Mouse (Mus musculus) liver, adult 2 months (tissue): ENCODE results near the gene Rpl6. TPM values are rescaled to one million over a fixed set of nuclear protein-coding genes. Genes with fewer than 3 reads are reported as not detected.
"Not testable (repeated sequence)": the region's sequence is repeated elsewhere in the genome, so short reads cannot be mapped to it uniquely, and the experiment has no call there.

ENCODE experiments used
- DNase-seq: peaks from one replicate; pipeline ENCODE4 v3.0.0-alpha.2; 2011; ENCODE audit warnings: low read depth, low spot score; ENCODE audit errors: extremely low read depth
- H3K27ac ChIP-seq: fragments of 200-500 bp; replicated peaks from 2 replicates; pipeline ENCODE4 v1.5.1; 2012; ENCODE audit warnings: low read depth, mild to moderate bottlenecking, control low read depth, inconsistent platforms, low read length; ENCODE audit not compliant: insufficient read depth
- H3K27me3 ChIP-seq: fragments of 200-500 bp; 2 replicates; pipeline ENCODE4 v1.6.1; 2012; ENCODE audit warnings: mild to moderate bottlenecking, moderate library complexity, low read length, inconsistent platforms; ENCODE audit not compliant: control insufficient read depth, insufficient read depth
- H3K36me3 ChIP-seq: fragments of 200-500 bp; 2 replicates; pipeline ENCODE4 v1.6.1; 2012; ENCODE audit warnings: low read length, inconsistent platforms; ENCODE audit not compliant: control insufficient read depth, insufficient read depth
- H3K4me1 ChIP-seq: fragments of 200-500 bp; 2 replicates; pipeline ENCODE4 v1.6.1; 2011; ENCODE audit warnings: low read length; ENCODE audit not compliant: control insufficient read depth, insufficient read depth
- H3K4me3 ChIP-seq: fragments of 200-500 bp; 2 replicates; pipeline ENCODE4 v1.5.1; 2011; ENCODE audit warnings: low read depth, mild to moderate bottlenecking, control low read depth, low read length, moderate library complexity; ENCODE audit not compliant: insufficient read depth
- H3K79me2 ChIP-seq: fragments of 200-500 bp; 2 replicates; pipeline ENCODE4 v1.6.1; 2012; ENCODE audit warnings: inconsistent platforms, mild to moderate bottlenecking, low read length, moderate library complexity; ENCODE audit not compliant: control insufficient read depth, insufficient read depth
- H3K9ac ChIP-seq: fragments of 200-500 bp; 2 replicates; pipeline ENCODE4 v1.6.1; 2012; ENCODE audit warnings: low read depth, mild to moderate bottlenecking, control low read depth, inconsistent platforms, low read length
- CTCF ChIP-seq: fragments of 200-500 bp; IDR thresholded peaks from 2 replicates; pipeline ENCODE4 v1.5.1; 2011; ENCODE audit warnings: low read depth, low read length, control low read depth
- POLR2A ChIP-seq: fragments of 200-500 bp; IDR thresholded peaks from 2 replicates; pipeline ENCODE4 v1.6.1; 2011; ENCODE audit warnings: low read length, control low read depth; ENCODE audit not compliant: insufficient read depth; ENCODE audit errors: extremely low read depth
- WGBS: fragments of 180-500 bp; shearing (Covaris S2); methylation state at CpG from one replicate; pipeline ENCODE4 v1.1.7; 2018; 5-methylcytosine and 5-hydroxymethylcytosine counted together
- polyA plus RNA-seq: library from polyadenylated mRNA; depleted of rRNA; stranded (reverse); fragments of >200 nt; gene quantifications from 2 replicates; pipeline ENCODE4 v1.2.3, GENCODE M21; 2012
- total RNA-seq: library from RNA; depleted of rRNA; stranded (reverse); fragments of >200 nt; gene quantifications from 2 replicates; pipeline ENCODE4 v1.2.3, GENCODE M21; 2014

Rpl6 gene
- total and polyA plus RNA-seq, 2 experiments, result 135 to 146 TPM

- no peak for DNase-seq
- peaks cover 4% of the 10 kb centered on the region; the same call in 1 of the 2 replicates for H3K4me1 ChIP-seq
- TF ChIP-seq POLR2A, result no peak
- no peak for TF ChIP-seq CTCF
- no peak overlapping the region for H3K4me3 ChIP-seq
- H3K36me3 ChIP-seq, result no peaks in the 10 kb centered on the region
- no peak overlapping the region for H3K27ac ChIP-seq
- no peaks in the 10 kb centered on the region for H3K27me3 ChIP-seq
- peaks cover 34% of the 10 kb centered on the region; the same call in 1 of the 2 replicates for H3K79me2 ChIP-seq
- no peak overlapping the region for H3K9ac ChIP-seq
- WGBS, result 84% methylated on average over 3 of the region's 3 CpGs
Observed at GRCm38 (mm10) chr5:121224856-121225255, 20.6 kb downstream of the Rpl6 start.

GRCm38 (mm10) chr5:121225854-121226253 is 21.6 kb downstream of the Rpl6 start:
- Histone ChIP-seq H3K27me3 (no peaks in the 10 kb centered on the region), H3K4me3 (no peak overlapping the region), H3K79me2 (peaks cover 40% of the 10 kb centered on the region), H3K4me1 (peaks cover 4% of the 10 kb centered on the region; the same call in 1 of the 2 replicates), H3K27ac (no peak overlapping the region), H3K36me3 (no peaks in the 10 kb centered on the region), H3K9ac (no peak overlapping the region)
- no peak for TF ChIP-seq POLR2A
- no peak for TF ChIP-seq CTCF
- WGBS, result 88% methylated on average over 2 of the region's 2 CpGs
- no peak for DNase-seq

DNA sequence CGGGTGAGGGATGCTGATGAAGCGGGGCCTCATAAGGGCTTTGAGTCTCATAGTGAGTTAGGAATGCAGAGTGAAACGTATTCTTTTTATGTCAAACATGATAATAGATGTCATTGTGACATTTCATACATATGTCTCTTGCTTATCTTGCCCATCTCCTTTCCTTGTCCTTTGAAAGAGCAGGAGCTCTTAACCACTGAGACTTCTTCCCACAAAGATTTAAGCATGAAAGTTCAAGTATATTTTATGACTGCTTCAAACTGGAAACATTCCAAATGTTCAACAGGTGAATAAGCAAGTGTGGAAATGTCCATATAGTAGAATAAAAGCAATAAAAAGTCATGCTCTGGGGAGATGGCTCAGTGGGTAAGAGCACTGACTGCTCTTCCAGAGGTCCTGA is 22.1 kb downstream of the Rpl6 start:
- Histone ChIP-seq H3K79me2 (peaks cover 37% of the 10 kb centered on the region), H3K27ac (no peak overlapping the region), H3K36me3 (no peaks in the 10 kb centered on the region), H3K4me1 (peaks cover 2% of the 10 kb centered on the region; the same call in 1 of the 2 replicates), H3K4me3 (no peak overlapping the region), H3K27me3 (no peaks in the 10 kb centered on the region), H3K9ac (no peak overlapping the region)
- DNase-seq, result no peak
- no peak for TF ChIP-seq CTCF
- no peak for TF ChIP-seq POLR2A
- 87% methylated on average over 3 of the region's 3 CpGs for WGBS

GRCm38 (mm10) chr5:121226845-121227244 is 22.6 kb downstream of the Rpl6 start:
- Histone ChIP-seq H3K27ac (no peak overlapping the region), H3K27me3 (no peaks in the 10 kb centered on the region), H3K4me1 (no peaks in the 10 kb centered on the region), H3K4me3 (no peak overlapping the region), H3K79me2 (peaks cover 36% of the 10 kb centered on the region), H3K36me3 (no peaks in the 10 kb centered on the region), H3K9ac (no peak overlapping the region)
- DNase-seq, result no peak
- WGBS, result 93% methylated on average over 4 of the region's 4 CpGs
- no peak for TF ChIP-seq POLR2A
- no peak for TF ChIP-seq CTCF

DNA sequence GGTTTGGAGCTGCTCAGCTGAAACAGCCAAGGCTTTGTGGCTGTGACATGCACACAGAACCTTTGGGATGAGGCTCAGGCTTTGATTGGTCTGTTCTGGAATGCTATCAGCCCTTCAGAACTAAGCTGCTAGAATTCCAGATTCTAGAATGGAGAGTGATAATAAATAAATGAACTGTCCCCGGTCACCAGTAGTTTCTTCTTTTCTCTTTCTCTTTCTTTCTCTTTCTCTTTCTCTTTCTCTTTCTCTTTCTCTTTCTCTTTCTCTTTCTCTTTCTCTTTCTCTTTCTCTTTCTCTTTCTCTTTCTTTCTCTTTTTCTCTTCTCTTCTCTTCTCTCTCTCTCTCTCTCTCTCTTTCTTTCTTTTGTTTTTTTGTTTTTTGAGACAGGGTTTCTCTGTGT is 23.0 kb downstream of the Rpl6 start:
- H3K4me3 ChIP-seq, H3K27me3 ChIP-seq, H3K4me1 ChIP-seq, H3K27ac ChIP-seq, DNase-seq, H3K9ac ChIP-seq, H3K36me3 ChIP-seq: not testable (repeated sequence)
- WGBS, result 89% methylated on average over 1 of the region's 1 CpGs
- H3K79me2 ChIP-seq, result peaks cover 39% of the 10 kb centered on the region

DNA sequence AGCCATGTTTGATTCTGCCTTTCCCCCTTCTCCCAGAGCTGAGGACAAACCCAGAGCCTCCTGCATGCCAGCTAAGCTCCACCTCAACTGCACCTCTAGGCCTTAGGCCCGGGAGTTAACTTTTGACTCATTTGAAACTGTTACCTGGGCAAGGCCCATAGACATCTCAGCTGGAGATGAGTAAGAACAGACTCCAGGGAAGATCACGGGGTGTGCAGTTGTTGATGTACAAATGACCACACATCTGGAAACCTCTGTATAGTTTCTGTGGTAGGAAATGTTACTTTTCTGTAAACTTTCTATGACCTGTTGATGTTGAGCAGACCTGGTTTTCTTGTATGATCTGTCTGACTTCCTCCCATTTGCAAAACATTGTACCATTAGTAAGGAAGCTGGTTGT is 24.9 kb downstream of the Rpl6 start:
- H3K36me3 ChIP-seq, result no peaks in the 10 kb centered on the region
- no peak for DNase-seq
- TF ChIP-seq POLR2A (no peak), CTCF (no peak)
- no peaks in the 10 kb centered on the region for H3K27me3 ChIP-seq
- no peaks in the 10 kb centered on the region for H3K4me1 ChIP-seq
- H3K79me2 ChIP-seq, result peaks cover 45% of the 10 kb centered on the region
- no peak overlapping the region for H3K27ac ChIP-seq
- 97% methylated on average over 2 of the region's 2 CpGs for WGBS
- H3K9ac ChIP-seq, result no peak overlapping the region
- H3K4me3 ChIP-seq, result no peak overlapping the region
